Mouse (Mus musculus): ENCODE measurements around the gene Foxc2.

The Foxc2 gene

DNA sequence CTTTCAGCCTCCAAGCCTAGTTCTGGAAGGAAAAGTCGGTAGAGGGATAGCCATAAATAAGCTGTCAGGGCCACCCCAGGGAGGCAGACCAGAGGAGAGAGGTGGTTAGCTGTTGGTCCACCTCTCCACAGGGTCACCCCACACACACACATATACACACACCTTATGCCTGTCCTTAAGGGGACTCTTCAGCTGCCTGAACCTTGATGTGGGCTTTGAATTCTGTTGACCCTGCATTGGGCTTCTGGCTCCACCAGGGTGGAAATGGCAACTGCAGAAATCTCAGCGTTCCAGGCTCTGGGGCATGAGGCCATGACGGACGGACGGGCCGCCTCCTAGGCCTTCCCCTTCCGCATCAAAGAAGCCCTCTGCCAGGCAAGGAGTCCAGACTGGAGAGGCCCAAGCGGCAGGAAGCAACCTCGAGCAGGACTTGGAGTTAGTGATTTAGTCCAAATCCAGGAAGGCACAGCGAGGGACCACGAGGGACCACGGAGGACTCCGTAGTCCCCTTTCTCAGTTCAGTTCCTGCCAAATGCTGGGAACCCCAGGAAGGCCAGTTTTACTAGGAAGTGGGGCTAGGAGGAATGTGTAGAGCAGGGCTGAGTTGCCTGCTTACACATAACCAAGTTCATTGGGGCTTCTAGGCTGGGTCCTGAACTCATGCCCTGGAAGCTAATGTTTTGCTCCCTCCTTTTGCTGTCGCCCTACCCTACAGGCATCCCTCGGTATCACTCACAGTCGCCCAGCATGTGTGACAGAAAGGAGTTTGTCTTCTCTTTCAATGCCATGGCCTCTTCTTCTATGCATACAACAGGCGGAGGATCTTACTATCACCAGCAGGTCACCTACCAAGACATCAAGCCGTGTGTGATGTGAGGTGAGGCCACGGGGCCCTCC is 29.7 kb upstream of the Foxc2 start:
- no peak for DNase-seq (ENCODE audit: low read depth)

GRCm38 (mm10) chr8:121088281-121088680 is 27.7 kb upstream of the Foxc2 start:
- DNase-seq (ENCODE audit: low read depth), result no peak

- no peak for DNase-seq (ENCODE audit: low read depth)
These were observed 26.9 kb upstream of the Foxc2 start for GRCm38 (mm10) chr8:121088871-121089630.

- DNase-seq (ENCODE audit: low read depth), result no peak
These were observed 26.2 kb upstream of the Foxc2 start for GRCm38 (mm10) chr8:121089631-121090380.

DNA sequence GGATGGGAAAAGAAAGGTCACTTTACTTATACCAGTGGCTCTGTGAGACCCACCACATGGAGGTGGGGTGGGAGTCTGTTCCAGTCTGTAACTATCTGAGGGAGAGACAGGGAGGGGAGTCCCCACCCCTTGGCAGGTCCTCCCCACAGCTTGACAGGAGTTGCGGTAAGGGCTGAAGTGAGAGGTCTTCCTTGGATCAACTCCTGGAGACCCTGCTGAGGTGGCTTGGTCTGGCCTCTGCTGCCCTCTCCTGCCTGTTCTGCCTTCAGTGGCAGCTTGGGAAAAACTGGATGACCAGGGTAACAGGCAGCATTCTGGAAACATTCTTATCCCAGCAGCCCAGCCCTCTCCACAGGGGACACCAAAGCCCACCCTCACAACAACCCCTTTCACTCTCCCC is 25.3 kb upstream of the Foxc2 start:
- DNase-seq (ENCODE audit: low read depth), result no peak

- DNase-seq (ENCODE audit: low read depth), result no peak
These were observed 23.8 kb upstream of the Foxc2 start for GRCm38 (mm10) chr8:121092141-121092540.

GRCm38 (mm10) chr8:121092627-121093026 is 23.3 kb upstream of the Foxc2 start:
- DNase-seq (ENCODE audit: low read depth), result peak; percentile 77

DNA sequence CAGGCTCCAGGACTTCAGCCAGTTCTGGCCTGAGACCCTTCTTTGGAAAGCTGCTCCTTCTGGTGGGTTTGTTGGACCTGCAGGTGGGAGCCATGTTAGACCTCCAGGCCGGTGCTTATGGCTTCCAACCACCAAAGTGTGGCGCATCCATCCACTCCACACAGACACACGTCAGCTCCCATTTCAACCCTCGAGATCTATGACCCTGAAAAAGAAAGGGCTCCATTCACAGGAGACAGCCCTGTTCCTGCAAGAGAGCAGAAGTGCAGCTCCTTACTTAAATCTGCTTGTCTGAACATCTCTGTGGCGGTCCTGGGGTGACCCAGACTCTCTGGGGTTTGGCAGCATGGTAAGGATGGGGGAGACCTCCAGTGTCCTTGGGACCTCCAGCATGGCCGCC is 22.5 kb upstream of the Foxc2 start:
- DNase-seq (ENCODE audit: low read depth), result no peak

GRCm38 (mm10) chr8:121104049-121104818 is 11.7 kb upstream of the Foxc2 start:
- DNase-seq (ENCODE audit: low read depth), result peak; percentile 66

DNA sequence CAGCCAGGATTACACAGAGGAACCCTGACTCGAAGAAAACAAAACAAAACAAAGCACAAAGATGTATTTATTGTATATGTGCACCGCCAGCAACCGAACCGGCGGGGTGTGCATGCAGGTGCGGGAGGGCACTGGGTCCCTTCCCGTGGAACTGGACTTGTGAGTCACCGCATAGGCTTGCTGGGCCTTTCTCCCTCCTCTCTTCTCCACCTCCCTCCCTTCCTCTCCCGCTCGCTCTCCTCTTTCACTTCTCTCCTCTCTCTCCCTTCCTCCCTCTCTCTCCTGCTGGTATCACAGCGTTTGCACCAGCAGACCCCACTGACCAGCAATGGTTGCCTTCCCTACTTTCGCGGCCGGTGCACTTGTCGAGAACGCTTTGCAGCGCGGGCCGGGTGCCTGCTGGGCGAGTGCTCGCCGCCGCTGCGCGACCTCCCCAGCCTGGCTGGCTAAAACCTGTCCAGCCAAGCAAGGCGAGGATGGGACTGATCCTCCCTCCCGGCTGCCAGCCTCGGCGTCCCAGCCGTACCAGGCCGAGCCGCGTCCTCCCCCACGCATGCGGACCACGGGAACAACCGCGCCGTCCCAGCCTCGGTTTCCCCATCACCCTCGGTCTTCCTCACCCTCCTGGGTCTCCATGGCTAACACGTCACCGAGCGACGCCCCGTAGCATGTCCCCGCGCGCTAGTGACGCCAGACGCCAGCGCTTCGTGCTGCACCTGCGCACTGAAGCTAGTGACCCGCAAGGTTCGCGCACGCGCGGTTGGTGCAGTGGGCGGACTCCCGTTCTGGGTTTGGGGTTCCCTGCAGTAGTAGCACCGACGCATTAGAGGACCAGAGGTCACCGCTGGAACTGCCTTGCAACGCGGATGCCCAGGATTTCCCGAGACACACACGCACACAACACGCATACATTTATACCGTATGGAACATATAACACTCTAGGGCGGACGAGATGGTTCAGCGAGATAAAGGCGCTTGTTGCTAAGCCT is 8.0 kb upstream of the Foxc2 start, which contains the start of gene Mthfsd:
TSS of gene Mthfsd (minus strand) at position 725 of the 989 bp plus-strand sequence.
- peak; percentile 97 for DNase-seq (ENCODE audit: low read depth)

DNA sequence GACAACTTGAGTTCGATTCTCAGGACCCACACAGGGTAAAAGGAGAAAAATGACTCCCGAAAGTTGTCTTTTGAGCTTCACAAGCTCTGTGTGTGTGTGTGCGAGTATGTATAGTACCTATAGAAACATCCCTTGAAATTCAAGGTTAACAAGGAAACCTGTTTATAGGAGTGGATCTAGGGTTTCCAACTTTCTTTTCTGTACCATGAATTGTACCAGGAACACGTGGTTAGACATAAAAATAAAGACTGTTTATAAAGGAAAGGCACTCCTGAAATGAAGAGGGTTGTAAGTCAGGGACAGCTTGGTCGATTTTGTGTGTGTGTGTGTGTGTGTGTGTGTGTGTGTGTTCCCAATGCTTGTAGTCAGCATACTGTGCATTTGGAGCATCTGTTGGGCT is 7.3 kb upstream of the Foxc2 start:
- no peak for DNase-seq (ENCODE audit: low read depth)

DNA sequence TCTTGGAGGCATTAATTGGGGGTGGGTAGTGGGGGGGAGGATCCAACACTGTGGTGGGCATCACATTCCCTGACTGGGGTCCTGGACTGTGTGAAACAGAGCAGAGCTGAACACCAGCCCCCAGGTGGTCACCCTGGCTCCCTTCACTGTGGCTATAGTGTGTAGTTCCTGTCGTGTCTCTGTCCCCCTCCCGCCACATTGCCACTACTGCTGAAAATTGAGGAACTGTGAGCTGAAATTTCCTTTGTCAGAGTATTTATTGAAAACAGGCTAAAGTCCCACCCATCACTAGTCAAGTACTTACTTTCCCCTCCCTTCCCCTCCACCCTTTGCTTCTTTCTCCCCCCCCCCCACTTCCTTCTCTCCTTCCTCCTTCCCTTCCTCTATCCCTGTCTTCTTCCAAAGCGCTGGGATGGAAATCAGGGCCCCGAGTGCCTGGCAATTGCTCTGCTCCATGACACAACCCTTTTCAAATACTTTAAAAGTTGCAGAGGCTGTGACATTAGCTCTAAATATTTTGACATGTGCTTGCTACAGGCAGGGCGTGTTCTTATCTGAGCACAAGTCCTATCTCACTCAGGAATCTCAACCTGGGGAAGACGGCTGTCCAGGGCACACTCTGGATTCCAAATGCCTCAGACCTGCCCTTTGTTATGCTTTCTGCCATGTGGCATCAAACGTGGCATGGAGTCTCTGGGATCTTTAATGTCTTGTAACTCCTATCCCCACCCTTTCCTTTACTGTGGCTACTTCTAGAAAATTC is 4.6 kb upstream of the Foxc2 start:
- DNase-seq (ENCODE audit: low read depth), result no peak

- peak; percentile 91 for DNase-seq (ENCODE audit: low read depth)
These were observed 2.7 kb upstream of the Foxc2 start for GRCm38 (mm10) chr8:121113261-121113660.

- no peak for DNase-seq (ENCODE audit: low read depth)
These were observed 835 bp upstream of the Foxc2 start for GRCm38 (mm10) chr8:121115136-121115535.

GRCm38 (mm10) chr8:121116591-121117185 is 717 bp downstream of the Foxc2 start:
- DNase-seq (ENCODE audit: low read depth), result no peak

DNA sequence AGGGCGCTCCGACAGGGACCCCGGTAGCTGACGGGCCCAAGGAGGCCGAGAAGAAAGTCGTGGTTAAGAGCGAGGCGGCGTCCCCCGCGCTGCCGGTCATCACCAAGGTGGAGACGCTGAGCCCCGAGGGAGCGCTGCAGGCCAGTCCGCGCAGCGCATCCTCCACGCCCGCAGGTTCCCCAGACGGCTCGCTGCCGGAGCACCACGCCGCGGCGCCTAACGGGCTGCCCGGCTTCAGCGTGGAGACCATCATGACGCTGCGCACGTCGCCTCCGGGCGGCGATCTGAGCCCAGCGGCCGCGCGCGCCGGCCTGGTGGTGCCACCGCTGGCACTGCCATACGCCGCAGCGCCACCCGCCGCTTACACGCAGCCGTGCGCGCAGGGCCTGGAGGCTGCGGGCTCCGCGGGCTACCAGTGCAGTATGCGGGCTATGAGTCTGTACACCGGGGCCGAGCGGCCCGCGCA is 1.2 kb downstream of the Foxc2 start:
- no peak for DNase-seq (ENCODE audit: low read depth)

DNA sequence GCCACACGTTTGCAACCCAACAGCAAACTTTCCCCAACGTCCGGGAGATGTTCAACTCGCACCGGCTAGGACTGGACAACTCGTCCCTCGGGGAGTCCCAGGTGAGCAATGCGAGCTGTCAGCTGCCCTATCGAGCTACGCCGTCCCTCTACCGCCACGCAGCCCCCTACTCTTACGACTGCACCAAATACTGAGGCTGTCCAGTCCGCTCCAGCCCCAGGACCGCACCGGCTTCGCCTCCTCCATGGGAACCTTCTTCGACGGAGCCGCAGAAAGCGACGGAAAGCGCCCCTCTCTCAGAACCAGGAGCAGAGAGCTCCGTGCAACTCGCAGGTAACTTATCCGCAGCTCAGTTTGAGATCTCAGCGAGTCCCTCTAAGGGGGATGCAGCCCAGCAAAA is 1.9 kb downstream of the Foxc2 start:
- DNase-seq (ENCODE audit: low read depth), result no peak

- DNase-seq (ENCODE audit: low read depth), result no peak
These were observed 2.9 kb downstream of the Foxc2 start for GRCm38 (mm10) chr8:121118634-121119420.
